Mouse (Mus musculus): ENCODE results near the gene Sorbs2.

Gene Sorbs2

GRCm38 (mm10) chr8:45626406-45626805 lies 118.8 kb downstream of the Sorbs2 start:
- in situ Hi-C loops (cut with MboI), result loop anchor here (25.0 kb wide), 1 partner anchor 311 kb away; the partner anchor contains the start of gene Ccdc110

GRCm38 (mm10) chr8:45627246-45628241 lies 120.0 kb downstream of the Sorbs2 start:
- in situ Hi-C loops (cut with MboI), result loop anchor here (25.0 kb wide), 1 partner anchor 310 kb away; the partner anchor contains the start of gene Ccdc110

- in situ Hi-C loops (cut with MboI), result loop anchor here (25.0 kb wide), 1 partner anchor 309 kb away; the partner anchor contains the start of gene Ccdc110
Measured at GRCm38 (mm10) chr8:45628421-45629065, 121.0 kb downstream of the Sorbs2 start.

- in situ Hi-C loops (cut with MboI), result loop anchor here (25.0 kb wide), 1 partner anchor 308 kb away; the partner anchor contains the start of gene Ccdc110
Measured at GRCm38 (mm10) chr8:45629066-45629430, 121.5 kb downstream of the Sorbs2 start.

- in situ Hi-C loops (cut with MboI), result loop anchor here (25.0 kb wide), 1 partner anchor 306 kb away; the partner anchor contains the start of gene Ccdc110
Measured at GRCm38 (mm10) chr8:45631023-45631422, 123.4 kb downstream of the Sorbs2 start.

- in situ Hi-C loops (cut with MboI), result loop anchor here (25.0 kb wide), 1 partner anchor 302 kb away; the partner anchor contains the start of gene Ccdc110
Measured at GRCm38 (mm10) chr8:45635155-45635554, 127.6 kb downstream of the Sorbs2 start.

- in situ Hi-C loops (cut with MboI), result loop anchor here (25.0 kb wide), 1 partner anchor 300 kb away; the partner anchor contains the start of gene Ccdc110
Measured at GRCm38 (mm10) chr8:45637745-45638144, 130.2 kb downstream of the Sorbs2 start.

GRCm38 (mm10) chr8:45639444-45639843 lies 131.9 kb downstream of the Sorbs2 start:
- in situ Hi-C loops (cut with MboI), result loop anchor here (25.0 kb wide), 1 partner anchor 298 kb away; the partner anchor contains the start of gene Ccdc110

- in situ Hi-C loops (cut with MboI), result loop anchor here (25.0 kb wide), 1 partner anchor 293 kb away; the partner anchor contains the start of gene Ccdc110
Measured at GRCm38 (mm10) chr8:45644651-45645050, 137.1 kb downstream of the Sorbs2 start.

- in situ Hi-C loops (cut with MboI), result loop anchor here (25.0 kb wide), 1 partner anchor 288 kb away; the partner anchor contains the start of gene Ccdc110
Measured at GRCm38 (mm10) chr8:45649063-45649462, 141.5 kb downstream of the Sorbs2 start.

- in situ Hi-C loops (cut with MboI), result loop anchor here (25.0 kb wide), 1 partner anchor 287 kb away; the partner anchor contains the start of gene Ccdc110
Measured at GRCm38 (mm10) chr8:45649966-45650365, 142.4 kb downstream of the Sorbs2 start.

GRCm38 (mm10) chr8:45658021-45658420 lies 150.4 kb downstream of the Sorbs2 start:
- in situ Hi-C loops (cut with MboI), result no loop called here

- in situ Hi-C loops (cut with MboI), result no loop called here
Measured at GRCm38 (mm10) chr8:45658458-45659325, 151.1 kb downstream of the Sorbs2 start.

- in situ Hi-C loops (cut with MboI), result no loop called here
Measured at GRCm38 (mm10) chr8:45659473-45659872, 151.9 kb downstream of the Sorbs2 start.

GRCm38 (mm10) chr8:45660570-45660969 lies 153.0 kb downstream of the Sorbs2 start:
- in situ Hi-C loops (cut with MboI), result no loop called here

- in situ Hi-C loops (cut with MboI), result no loop called here
Measured at GRCm38 (mm10) chr8:45661605-45662004, 154.0 kb downstream of the Sorbs2 start.

- in situ Hi-C loops (cut with MboI), result no loop called here
Measured at GRCm38 (mm10) chr8:45666221-45666620, 158.6 kb downstream of the Sorbs2 start.

GRCm38 (mm10) chr8:45673149-45673548 lies 165.6 kb downstream of the Sorbs2 start:
- in situ Hi-C loops (cut with MboI), result no loop called here

- in situ Hi-C loops (cut with MboI), result no loop called here
Measured at GRCm38 (mm10) chr8:45675821-45676279, 168.3 kb downstream of the Sorbs2 start.

GRCm38 (mm10) chr8:45677114-45677853 lies 169.7 kb downstream of the Sorbs2 start:
- in situ Hi-C loops (cut with MboI), result no loop called here

Data from mature B cell (primary cell).